Mouse (Mus musculus) frontal cortex, postnatal 14 days (tissue): ENCODE measurements around the gene Gmppa.
A peak's percentile ranks its signal among the peaks of the same experiment; 100 is the strongest.

Experiments
- DNase-seq, 2 experiments: peaks; one replicate each; pipeline ENCODE4 v3.0.0; 2022; ENCODE audit warnings: low spot score in 2 of 2

The Gmppa gene

DNA sequence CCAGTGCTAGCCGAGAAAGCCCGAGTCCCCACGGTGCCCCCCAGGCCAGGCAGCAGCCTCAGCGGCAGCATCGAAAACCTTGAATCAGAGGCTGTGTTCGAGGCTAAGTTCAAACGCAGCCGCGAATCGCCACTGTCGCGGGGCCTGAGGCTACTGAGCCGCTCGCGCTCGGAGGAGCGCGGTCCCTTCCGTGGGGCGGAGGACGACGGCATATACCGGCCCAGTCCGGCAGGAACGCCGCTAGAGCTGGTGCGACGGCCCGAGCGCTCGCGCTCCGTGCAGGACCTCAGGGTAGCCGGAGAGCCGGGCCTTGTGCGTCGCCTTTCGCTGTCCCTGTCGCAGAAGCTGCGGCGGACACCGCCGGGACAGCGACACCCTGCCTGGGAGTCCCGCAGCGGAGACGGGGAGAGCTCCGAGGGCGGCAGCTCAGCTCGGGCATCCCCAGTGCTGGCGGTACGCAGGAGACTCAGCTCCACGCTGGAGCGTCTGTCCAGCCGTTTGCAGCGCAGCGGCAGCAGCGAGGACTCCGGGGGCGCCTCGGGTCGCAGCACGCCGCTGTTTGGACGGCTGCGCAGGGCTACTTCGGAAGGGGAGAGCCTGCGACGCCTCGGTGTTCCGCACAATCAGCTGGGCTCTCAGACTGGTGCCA is 12.8 kb upstream of the Gmppa start:
- no peak for DNase-seq

DNA sequence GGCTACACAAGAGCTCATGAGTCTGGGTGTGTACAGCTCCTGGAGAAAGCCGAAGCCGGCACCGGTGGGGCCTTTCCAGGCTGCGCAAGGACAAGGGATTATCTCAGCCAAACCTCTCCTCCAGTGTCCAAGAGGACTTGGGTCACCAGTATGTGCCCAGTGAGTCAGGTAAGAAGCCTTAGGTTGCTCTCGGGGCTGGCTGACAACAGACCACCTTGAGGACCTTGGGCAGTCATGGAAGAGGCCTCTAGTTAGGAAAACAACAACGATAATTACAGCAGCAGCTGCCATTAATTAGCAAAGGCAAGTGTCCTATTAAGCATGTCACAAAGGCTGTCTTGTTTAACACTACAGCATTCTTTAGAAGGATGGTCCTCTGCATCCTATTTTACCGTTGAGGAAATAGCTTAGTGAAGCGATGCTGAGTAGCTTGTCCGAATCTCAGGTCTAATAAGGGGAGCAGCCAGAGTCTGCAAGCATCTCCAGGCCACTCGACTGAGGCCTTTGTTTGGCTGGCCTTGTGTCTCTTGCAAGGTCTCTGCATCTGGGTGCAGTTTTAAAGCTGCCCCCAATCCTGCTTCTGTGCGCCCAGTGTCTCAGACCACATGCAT is 11.8 kb upstream of the Gmppa start:
- DNase-seq = no peak

DNA sequence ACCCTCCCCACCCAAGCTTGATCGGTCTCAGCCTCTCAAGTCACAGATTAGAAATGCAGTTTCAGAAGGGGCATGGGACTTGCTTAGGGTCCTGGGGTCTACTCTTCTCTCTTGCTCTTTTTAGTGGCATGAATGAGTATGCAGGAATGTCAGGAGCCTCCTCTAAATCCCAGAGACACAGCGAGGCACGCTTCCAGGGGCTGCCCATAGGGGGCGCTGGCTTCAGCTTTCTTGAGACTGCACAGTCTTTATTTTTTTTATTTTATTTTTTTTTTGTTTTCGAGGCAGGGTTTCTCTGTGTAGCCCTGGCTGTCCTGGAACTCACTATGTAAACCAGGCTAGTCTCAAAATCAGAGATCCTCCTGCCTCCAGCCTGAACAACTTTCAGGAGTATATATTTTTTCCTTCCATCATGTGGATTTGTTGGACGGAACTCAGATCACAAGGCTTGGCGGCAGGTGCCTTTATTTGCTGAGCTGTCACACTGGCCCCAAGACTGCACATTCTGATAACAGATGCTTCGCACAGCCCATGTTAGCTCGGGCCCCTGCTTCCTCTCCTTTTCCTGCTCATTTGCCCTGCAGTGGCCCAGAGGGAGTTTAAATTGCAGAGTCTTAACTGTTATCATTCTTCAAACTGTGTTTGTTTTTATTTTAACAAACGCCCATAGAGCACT is 9.8 kb upstream of the Gmppa start:
- DNase-seq = no peak

DNA sequence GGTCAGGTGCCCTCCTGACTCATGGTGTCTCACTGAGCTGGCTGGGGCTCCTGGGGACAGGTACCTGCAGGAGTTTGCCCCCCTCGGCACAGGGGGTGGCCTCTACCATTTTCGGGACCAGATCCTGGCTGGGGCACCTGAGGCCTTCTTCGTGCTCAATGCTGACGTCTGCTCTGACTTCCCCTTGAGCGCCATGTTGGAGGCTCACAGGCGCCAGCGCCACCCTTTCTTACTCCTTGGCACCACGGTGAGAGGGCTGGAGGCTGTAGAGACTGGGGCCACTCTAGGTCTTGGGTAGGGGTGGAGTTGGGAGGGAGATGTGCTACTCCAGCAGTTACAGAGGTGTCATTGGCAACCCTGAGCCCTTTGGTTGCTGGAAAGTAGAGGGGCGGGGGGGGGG is 3.1 kb downstream of the Gmppa start:
- DNase-seq = no peak

DNA sequence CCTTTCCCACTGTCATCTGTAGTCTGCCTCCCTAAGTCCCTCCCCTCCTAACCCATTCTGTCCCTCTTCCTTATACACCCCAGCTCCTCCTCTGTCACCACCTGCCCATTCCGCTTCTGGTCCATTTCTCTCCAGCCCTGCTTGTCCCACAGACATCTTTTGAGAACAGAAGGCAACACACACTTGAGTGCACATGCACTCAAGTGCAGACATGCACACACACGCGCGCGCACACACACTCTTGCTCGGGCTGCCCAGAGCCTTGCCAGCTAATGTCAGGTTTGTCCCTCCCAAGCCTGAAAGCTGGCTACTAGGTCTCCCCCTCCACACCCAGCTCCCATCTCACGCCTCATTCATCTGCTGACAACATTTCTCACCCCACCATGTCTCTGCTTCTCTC is 4.9 kb downstream of the Gmppa start:
- DNase-seq = no peak

DNA sequence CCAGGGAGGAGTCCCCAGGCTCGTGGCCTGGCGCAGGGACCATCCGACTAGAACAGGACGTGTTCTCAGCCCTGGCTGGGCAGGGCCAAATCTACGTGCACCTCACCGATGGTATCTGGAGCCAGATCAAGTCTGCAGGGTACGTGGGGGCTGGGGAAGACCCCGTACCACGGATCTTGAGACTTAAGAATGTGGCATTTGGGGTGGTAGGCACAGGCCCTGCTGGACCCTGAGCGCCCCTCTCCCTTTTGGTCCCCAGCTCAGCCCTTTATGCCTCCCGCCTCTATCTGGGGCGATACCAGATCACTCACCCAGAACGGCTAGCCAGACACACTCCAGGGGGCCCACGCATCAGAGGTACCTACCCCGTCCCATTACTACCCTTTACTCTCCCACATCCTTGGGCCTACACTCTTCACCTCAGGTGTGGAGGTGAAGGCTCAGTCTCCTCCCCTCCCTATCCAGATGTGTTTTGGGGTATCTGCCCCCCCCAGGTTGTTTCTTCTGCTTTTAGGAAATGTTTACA is 5.8 kb downstream of the Gmppa start:
- DNase-seq = no peak

DNA sequence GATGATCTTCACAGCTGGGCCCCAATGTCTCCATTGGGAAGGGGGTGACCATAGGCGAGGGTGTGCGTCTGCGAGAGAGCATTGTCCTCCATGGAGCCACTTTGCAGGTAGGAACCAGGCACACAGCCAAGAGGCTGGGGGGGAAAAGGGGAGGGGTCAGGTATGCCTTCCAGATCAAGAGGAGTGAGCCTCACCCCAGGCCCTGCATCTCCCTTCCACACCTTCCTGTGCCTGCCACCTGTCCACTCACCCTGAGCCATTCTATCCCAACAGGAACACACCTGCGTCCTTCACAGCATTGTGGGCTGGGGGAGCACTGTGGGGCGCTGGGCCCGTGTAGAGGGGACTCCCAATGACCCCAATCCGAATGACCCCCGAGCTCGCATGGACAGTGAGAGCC is 6.4 kb downstream of the Gmppa start:
- DNase-seq = no peak

DNA sequence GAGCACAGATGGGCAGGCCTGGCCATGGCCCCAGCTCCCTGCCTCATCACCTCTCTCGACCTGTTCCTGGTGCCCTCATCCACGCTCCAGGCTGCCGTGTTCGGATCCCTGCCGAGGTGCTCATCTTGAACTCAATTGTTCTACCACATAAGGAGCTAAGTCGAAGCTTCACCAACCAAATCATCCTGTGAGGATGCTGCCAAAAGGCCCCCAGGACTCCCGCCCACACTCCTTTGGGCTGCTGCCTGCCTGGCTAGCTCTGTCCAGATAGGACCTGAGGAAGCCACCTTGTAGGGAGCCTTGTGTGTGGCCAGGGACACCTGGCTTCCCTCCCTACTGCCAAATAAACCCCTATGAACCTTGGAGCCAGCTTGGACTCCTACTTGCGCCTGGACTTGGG is 7.1 kb downstream of the Gmppa start:
- no peak for DNase-seq

DNA sequence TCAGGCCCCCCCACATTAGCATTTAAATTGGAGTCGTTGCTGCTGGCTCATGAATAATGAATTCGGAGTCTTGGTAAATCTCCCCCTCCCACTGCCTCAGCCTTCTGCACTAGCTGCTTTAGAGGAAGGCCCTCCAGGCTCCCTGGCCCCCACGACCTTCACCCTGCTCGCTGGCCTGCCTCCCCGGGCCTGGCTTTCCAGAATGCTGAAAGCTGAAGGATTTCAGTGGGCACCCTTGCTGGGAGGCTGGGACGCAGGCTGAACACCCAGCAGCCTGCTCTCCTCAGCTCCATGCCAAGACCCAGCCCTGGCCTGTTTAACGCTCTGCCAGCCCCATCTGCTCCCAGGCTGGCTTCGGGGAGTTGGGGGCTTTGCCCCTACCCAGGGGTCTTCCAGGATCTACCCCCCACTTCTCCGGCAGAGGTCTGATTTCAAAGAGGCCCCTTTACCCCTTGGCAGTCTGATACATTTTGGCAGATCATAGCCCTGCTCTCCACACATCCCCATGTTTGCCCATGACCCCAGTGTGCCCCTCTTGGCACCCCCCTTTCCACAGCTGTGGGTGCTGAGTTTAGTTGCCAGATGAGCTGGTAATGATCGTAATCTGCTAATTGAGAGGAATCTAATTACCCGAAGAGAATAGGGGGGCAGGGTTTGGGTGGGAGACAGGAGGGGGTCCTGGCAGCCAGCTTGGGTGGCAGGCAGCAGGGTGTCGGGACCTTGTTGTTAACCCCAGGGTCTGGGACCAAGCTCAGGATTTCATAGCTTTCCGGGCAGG is 7.7 kb downstream of the Gmppa start:
- DNase-seq = no peak

DNA sequence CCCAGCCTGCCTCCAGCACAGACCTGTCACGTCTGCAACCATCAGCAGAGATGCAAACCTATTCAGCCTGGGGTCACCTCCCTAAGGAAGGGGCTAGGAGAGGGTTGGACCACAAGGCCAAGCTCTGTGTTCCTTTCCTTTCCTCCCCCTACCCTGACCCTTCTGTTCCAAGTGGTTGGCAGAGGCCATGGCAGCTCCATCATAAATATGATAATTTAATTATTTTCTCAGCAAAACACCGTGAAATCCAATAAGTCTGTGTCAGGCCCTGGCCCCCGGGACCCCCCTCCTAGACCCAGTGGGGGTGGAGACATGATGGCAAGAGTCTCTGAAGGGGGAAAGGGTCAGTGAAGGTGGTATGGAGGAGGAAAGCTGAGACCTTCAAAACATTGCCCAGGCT is 8.5 kb downstream of the Gmppa start:
- no peak for DNase-seq

DNA sequence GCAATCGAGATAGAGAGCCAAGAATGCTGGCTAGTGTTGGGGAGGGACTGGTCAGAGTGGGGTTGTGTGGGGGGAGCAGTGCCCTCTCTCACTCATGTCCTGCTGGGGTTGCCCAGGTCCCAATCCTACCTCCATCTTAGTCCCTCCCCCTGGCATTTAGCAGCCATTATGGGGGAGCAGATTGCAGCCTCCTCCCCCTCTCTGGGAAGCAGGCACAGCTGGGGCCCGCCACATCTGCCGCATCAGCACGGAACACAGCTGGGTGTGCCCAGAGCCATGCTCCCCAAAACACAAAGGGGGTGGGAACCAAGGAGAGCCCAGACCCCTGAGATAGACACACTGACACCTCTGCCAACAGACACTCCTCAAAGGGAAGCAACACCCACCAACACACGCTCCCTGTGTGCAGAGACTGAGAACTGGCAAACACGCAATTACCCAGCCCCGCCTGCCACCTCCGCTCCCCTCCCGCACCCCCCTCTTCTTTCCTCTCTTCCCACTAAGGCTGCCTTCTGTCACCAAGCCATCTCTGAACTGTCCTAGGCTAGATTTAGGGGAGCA is 9.5 kb downstream of the Gmppa start:
- no peak for DNase-seq

DNA sequence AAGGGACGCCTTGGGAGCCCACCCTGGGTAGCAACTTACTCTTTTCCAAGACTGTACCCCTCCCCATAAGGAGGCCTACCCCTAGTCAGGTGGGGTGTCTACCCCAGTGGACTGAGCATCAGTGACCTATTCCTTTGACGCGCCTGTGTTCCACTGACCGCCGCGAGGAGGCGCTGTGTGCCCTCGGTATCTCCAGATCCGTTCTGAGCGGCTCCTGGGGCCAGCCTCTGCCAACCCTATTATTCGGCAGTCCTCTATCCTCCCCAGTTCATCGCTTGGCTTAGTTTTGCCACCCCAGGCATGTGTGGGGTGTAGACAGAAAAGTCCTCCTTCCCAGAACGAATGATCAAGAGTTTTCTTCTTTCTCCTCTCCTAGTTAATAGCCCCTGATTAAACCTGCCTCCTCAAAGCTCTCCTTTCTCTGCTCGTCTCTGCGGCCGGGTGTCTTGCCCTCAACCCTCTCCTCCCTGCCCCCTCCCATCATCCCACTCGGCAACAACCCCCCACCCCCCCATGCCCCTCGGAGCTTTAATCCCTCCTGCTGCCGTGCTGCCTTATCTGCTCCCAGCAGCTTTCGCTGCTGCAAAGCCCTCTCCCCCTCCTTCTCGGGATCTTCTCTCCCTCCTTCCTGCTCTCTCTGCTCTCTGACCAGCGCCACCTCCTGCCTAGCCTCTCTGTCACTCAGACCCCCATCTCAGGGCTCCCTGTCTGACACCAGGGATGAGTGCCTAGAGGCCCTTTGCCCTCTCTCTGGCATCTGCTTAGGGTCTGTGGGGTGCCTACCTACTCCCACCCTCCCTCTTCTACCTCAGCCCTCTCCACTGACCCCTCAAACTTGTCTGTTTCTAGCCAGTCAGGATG is 10.3 kb downstream of the Gmppa start:
- peak in 1 of 2 experiments; percentile 62 for DNase-seq

DNA sequence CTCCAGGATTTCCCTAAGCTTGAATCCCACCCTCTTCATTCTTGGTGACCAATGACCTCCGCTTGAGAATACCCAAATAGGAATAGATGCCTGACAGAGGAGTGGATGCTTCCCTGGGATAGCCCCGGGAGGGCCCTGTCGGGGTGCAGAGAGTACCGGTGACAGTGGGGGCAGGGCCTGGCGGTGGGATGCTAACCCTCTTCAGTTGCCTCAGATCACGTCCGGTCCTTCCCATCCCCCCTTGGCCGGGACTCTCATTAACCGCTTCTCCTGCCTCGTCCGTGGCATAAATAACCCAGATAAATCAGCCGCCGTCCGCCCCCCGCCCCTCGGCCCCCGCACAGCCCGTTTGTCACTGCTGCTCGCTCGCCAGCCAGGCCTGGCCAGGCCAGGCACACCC is 10.9 kb downstream of the Gmppa start:
- no peak for DNase-seq

DNA sequence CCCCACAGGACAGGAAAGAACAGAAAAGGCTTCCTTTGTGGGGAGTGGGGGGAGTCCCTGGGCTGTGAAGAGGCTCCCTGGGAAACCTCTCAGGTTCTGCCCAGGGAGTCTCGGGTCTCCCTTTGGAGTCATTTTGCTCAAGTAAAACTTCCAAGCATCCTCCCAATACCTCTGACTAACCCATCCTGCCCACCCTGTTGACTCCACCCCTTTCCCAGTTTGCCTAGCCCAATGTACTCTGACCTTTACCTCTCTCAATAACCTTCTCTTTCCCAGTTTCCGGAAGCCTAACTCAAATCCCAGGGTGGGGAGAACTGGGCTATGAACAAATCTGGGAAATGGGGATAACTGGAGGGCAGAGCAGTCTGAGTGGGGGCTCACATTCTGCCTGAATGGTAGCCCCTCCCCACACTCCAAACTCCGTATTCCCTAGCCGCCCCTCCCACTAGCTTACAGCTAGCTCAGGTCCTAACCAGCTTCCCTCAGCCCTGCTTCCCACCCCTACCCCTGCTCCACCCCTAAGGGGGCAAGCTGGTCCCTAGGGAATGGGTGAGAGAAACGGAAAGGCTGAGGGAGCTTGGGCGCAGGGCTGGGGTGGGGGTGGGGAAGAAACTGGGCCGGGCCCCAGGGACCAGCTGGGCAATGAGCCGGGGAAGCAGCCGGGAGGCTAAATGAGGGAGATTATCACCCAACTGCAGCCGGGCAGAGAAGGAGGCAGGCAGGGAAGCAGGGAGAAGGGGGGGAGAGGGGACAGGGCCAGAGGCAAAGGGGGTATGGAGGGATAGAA is 11.7 kb downstream of the Gmppa start:
- no peak for DNase-seq

DNA sequence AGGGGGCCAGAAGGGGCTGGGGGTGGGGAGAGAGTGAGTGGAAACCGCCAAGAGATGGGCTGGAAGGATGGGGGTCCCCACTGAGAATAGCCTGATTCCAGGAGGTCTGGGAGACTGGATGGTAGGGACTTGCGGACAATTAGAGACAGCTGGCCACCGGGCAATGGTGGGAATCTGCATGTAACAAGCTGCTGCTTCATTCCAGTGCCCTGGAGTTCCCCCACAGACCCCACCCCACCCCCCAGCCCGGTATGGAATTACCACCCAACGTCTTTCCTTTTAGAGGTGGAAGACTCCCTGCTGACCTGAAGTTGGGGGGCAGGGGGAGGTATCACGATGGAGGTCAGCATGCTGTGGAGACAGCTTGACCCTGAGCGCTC is 12.3 kb downstream of the Gmppa start:
- DNase-seq = no peak

DNA sequence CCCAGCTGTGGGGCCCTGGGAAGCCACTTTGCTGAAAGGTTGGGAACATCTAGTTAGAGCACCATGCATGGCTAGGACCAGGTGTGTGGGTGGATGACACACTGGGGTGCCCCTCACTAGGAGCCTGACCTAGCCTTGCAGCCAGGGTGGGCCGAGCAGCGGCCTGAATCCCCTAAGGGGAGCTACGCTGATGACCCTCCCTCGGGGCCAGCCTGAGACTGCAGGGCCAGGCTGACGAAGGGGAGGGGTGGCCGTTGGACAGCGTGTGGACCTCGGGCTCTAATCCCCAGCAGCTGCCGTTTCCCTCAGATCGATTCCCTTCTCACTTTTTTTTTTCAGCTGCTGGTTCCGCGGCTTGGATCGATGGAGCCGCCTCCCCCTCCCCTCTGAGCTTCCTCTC is 13.2 kb downstream of the Gmppa start:
- DNase-seq = no peak

DNA sequence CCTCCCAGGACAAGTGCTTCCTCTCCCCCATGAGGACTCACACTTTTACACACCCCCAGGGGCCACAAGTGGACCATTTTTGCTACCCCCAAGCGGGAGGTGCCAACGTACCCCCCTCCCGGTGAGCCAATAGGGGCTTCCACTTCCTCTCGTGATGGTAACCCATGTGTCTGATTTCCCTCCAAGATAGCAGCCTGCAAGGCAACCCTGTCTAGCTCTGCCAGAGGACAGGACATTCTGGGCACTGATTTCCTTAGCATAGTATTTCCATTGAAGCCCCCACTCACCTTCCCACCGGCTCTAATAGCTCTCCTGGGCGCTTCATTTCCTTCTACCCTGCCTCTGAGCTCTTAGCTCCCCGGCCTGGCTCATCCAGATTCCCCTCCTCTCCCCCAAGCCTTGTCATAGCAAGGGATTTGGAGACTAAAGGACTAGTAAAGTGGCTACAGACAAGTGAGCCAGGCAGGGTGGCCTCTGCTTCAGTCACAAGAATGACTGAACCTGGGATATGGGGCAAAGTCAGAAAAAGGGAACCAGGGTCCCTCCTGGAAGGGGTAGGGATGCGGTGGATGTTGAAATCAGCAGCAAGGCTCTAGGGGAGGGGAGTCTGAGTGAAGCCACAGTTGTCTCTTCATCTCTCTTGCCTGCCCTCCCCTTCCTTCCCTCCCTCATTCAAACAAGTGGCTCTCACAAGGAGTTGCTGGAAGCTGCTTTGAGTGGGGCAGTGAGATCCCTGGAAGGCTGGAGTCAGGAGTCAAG is 13.8 kb downstream of the Gmppa start:
- no peak for DNase-seq

DNA sequence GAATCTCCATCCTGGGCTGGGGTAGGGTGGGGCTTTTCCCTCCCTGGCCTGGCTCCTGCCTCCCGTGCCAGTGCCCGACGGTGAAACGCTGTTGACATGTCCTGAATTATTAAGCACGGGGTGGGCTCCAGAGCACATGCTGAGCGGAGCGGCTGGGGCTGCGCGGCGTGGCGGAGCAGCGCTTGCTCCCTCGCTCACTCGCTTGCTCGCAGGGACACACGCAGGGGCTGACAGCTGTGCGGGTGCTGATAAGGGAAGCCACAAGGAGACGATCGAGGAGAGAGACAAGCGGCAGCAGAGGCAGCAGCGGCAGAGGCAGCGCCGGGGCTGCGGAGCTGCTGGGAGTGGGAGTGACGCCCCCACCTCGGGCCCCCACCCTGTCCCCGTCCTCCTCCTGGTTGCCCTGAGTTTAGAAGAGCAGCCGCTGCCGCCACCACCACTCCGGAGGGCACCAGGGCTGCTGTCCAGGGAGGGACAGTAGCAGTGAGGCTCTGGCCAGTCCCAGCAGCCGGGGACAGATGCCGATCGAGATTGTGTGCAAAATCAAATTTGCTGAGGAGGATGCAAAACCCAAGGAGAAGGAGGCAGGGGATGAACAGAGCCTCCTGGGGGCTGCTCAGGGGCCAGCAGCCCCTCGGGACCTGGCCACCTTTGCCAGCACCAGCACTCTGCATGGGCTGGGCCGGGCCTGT is 14.7 kb downstream of the Gmppa start, which contains the start of gene Asic4:
Gene Asic4, plus strand, starts transcription at position 123 of the 692 bp plus-strand sequence.
- no peak for DNase-seq

DNA sequence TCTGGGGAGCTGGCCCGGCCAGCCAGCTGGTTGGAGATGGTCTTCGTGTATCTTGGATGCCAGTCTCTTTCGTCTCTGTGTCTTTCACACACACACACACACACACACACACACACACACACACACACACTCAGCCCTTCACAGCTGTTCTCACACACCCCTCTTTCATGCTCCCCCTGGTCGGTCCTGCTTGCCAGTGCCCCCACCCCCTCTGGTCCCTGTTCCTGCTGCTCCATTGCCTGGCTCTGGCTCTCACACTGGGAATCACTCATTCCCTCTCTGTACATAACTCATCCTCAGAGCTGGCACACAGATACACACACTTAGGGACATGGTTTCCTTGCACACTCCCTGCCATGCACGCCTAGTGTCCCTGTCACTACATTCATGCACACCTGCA is 16.2 kb downstream of the Gmppa start:
- DNase-seq = no peak
